In the genomic region with DNA sequence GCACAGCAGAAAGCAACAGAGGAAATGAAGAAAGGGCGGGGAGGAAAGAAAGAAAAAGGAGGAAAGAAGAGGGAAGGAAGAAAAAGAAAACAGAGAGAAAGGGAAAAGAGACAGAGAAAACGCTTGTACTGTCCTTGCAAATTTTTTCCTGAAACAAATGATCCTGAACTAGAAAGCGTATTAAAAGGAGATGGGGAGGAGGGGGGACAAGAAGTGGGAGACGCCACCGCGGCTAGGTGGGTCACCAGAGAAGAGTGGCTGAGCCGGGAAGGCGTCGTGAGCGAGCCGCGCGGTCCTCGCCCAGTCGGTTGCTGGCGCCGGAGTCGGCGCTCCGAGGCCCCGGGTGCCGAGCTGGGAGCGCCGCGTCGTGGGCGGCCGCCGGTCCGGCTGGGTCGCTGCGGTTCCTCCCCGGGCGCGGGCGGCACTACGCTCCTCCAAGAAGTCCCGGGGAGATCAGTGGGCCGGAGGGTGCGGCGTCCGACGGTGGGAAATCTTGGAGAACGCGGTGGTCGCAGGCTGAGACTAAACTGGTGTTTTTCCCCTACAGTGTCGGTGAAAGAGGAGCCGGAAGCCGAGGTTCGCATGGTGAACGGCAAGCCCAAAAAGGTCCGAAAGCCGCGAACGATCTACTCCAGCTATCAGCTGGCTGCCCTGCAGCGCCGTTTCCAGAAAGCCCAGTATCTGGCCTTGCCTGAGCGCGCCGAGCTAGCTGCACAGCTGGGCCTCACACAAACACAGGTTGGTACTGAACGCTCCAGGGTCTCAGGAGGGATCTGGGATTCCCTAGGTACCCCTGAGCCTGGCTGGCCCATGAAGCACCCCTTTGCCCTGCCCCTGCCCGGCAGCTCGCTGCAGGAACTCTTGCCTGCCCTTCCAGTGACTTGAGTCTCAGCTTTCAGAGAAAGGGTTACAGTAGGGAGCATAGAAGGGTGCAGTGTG, we compare ENCODE assay signal across 9 mouse cellular contexts. TPM values are rescaled to one million over a fixed set of nuclear protein-coding genes. Genes with fewer than 3 reads are reported as not detected.
DNase-seq lines count a peak whose midpoint lies in the region; ATAC-seq lines count a peak whose summit lies in the region.
"Had no signal": no experiment of that assay in that cellular context is flagged by ENCODE, and none has a peak within 500 bp of the region (broad histone marks: within the 10 kb centered on the region; RNA-seq: fewer than 3 reads in every experiment).

No protein-coding gene starts in this region.

- H3K36me3 ChIP-seq in kidney, embryonic 16.5 days (ENCODE audit: insufficient read depth, low read length) = no peaks in the 10 kb centered on the region
- H3K36me3 ChIP-seq in forebrain, embryonic 10.5 days (replicated peaks) = no peaks in the 10 kb centered on the region
- H3K36me3 ChIP-seq in intestine, embryonic 15.5 days = no peaks in the 10 kb centered on the region
- no peaks in the 10 kb centered on the region for H3K36me3 ChIP-seq in neural tube, embryonic 11.5 days (ENCODE audit: control insufficient read depth, insufficient read depth, low read length)

- no peaks in the 10 kb centered on the region for H3K9me3 ChIP-seq in kidney, embryonic 16.5 days (ENCODE audit: low read length)
- H3K9me3 ChIP-seq in forebrain, embryonic 10.5 days = no peaks in the 10 kb centered on the region
- H3K9me3 ChIP-seq in intestine, embryonic 15.5 days = no peaks in the 10 kb centered on the region
- no peaks in the 10 kb centered on the region for H3K9me3 ChIP-seq in neural tube, embryonic 11.5 days (ENCODE audit: control insufficient read depth, low read length)
- H3K9me3 ChIP-seq: megakaryocyte, embryonic 14.5 days had no signal

- no peak for DNase-seq in kidney, adult 8-10 months
- DNase-seq in forebrain, embryonic 10.5 days (ENCODE audit: extremely low spot score, low spot score) = no peak
- DNase-seq in neural tube, embryonic 11.5 days (ENCODE audit: low spot score) = peak; percentile 49
- no peak for DNase-seq in left cerebral cortex, postnatal 4 days
- DNase-seq in frontal cortex, postnatal 36 days (ENCODE audit: low spot score in 2 of 2) = no peak

- intact Hi-C loops in left cerebral cortex, postnatal 4 days (cut with DNase I) = no loop called here

- H3K27me3 ChIP-seq in kidney, embryonic 16.5 days (ENCODE audit: insufficient read depth, low read length) = peaks cover 65% of the 10 kb centered on the region
- H3K27me3 ChIP-seq in forebrain, embryonic 10.5 days (ENCODE audit: poor library complexity, severe bottlenecking) = peaks cover 94% of the 10 kb centered on the region
- H3K27me3 ChIP-seq in intestine, embryonic 15.5 days (replicated peaks) = peaks cover 76% of the 10 kb centered on the region
- H3K27me3 ChIP-seq in neural tube, embryonic 11.5 days (ENCODE audit: control insufficient read depth, insufficient read depth, low read length) = peaks cover 78% of the 10 kb centered on the region

- H3K4me1 ChIP-seq in kidney, embryonic 16.5 days (ENCODE audit: insufficient read depth, low read length) = peaks cover 39% of the 10 kb centered on the region
- H3K4me1 ChIP-seq in forebrain, embryonic 10.5 days = peaks cover 60% of the 10 kb centered on the region
- H3K4me1 ChIP-seq in intestine, embryonic 15.5 days (replicated peaks) = peaks cover 26% of the 10 kb centered on the region
- H3K4me1 ChIP-seq in neural tube, embryonic 11.5 days (ENCODE audit: control insufficient read depth, insufficient read depth, low read length) = peaks cover 4% of the 10 kb centered on the region; the same call in 1 of the 2 replicates

- ATAC-seq in kidney, embryonic 16.5 days (ENCODE audit: low FRiP score, low TSS enrichment) = no peak
- no peak for ATAC-seq in intestine, embryonic 15.5 days
- ATAC-seq in neural tube, embryonic 11.5 days (ENCODE audit: insufficient read depth, low FRiP score, low TSS enrichment) = no peak
- ATAC-seq in activated CD4-positive, CD25-positive, alpha-beta regulatory T cell, adult 4 months = no peak

- 2% methylated on average over 50 of the region's 63 CpGs for WGBS in kidney, embryonic 16.5 days
- WGBS in forebrain, embryonic 10.5 days = under 1% methylated on average over 63 of the region's 63 CpGs
- 2% methylated on average over 63 of the region's 63 CpGs for WGBS in intestine, embryonic 15.5 days
- WGBS in neural tube, embryonic 11.5 days = 1% methylated on average over 46 of the region's 63 CpGs

- peak overlapping the region; percentile 76 for H3K4me2 ChIP-seq in kidney, embryonic 16.5 days (replicated peaks; ENCODE audit: low read depth, low read length)
- peak overlapping the region; percentile 85 for H3K4me2 ChIP-seq in intestine, embryonic 15.5 days (replicated peaks)
- peak overlapping the region; percentile 29 for H3K4me2 ChIP-seq in neural tube, embryonic 11.5 days (ENCODE audit: low read depth)

- peak overlapping the region; percentile 48 for H3K4me3 ChIP-seq in kidney, embryonic 16.5 days (ENCODE audit: low read length)
- peak overlapping the region; percentile 56 for H3K4me3 ChIP-seq in forebrain, embryonic 10.5 days
- peak overlapping the region; percentile 39 for H3K4me3 ChIP-seq in intestine, embryonic 15.5 days (replicated peaks)
- peak overlapping the region; percentile 16 for H3K4me3 ChIP-seq in neural tube, embryonic 11.5 days (ENCODE audit: low read depth, low read length)
- H3K4me3 ChIP-seq: megakaryocyte, embryonic 14.5 days had no signal

- H3K9ac ChIP-seq in kidney, embryonic 16.5 days (replicated peaks; ENCODE audit: low read length) = peak overlapping the region; percentile 33
- H3K9ac ChIP-seq in intestine, embryonic 15.5 days = no peak overlapping the region; the same call in 1 of the 2 replicates
- no peak overlapping the region for H3K9ac ChIP-seq in neural tube, embryonic 11.5 days (ENCODE audit: low read length)

- H3K27ac ChIP-seq in kidney, embryonic 16.5 days (ENCODE audit: low read length) = no peak overlapping the region
- no peak overlapping the region; the same call in 1 of the 2 replicates for H3K27ac ChIP-seq in forebrain, embryonic 10.5 days
- H3K27ac ChIP-seq in intestine, embryonic 15.5 days = no peak overlapping the region
- H3K27ac ChIP-seq in neural tube, embryonic 11.5 days (ENCODE audit: low read depth, low read length) = no peak overlapping the region

RNA-seq across cellular contexts. Expression of a gene that starts 1.5 kb away (rescaled TPM):
- polyA plus RNA-seq in kidney, embryonic 16.5 days (2015; fragmentation: Nextera tagmentation; extraction: Ambion mirVana) = 1.1 TPM in 2 replicates
- 3.5 and 3.6 TPM in 2 replicates for polyA plus RNA-seq in forebrain, embryonic 10.5 days (2016; fragmentation: Nextera tagmentation; extraction: Ambion mirVana)
- polyA plus RNA-seq in intestine, embryonic 15.5 days (2015; fragmentation: Nextera tagmentation; extraction: Ambion mirVana) = 0.60 and 0.88 TPM in 2 replicates
- 1.8 and 2.2 TPM in 2 replicates for polyA plus RNA-seq in neural tube, embryonic 11.5 days (2014; fragmentation: Nextera tagmentation; extraction: Ambion mirVana)
- not detected for total RNA-seq in left cerebral cortex, postnatal 4 days (2021)
- not detected for polyA plus RNA-seq in activated CD4-positive, CD25-positive, alpha-beta regulatory T cell, adult 4 months (2017; shearing (Covaris generic))

RNA-seq across cellular contexts. Expression of a gene that starts 24.6 kb away (rescaled TPM):
- 0.08 TPM in 1 of 2 replicates, not detected in the other for polyA plus RNA-seq in kidney, embryonic 16.5 days (2015; fragmentation: Nextera tagmentation; extraction: Ambion mirVana)
- polyA plus RNA-seq in forebrain, embryonic 10.5 days (2016; fragmentation: Nextera tagmentation; extraction: Ambion mirVana) = 0.21 and 0.26 TPM in 2 replicates
- polyA plus RNA-seq in intestine, embryonic 15.5 days (2015; fragmentation: Nextera tagmentation; extraction: Ambion mirVana) = 0.10 and 0.16 TPM in 2 replicates
- polyA plus RNA-seq in neural tube, embryonic 11.5 days (2014; fragmentation: Nextera tagmentation; extraction: Ambion mirVana) = 0.11 TPM in 1 of 2 replicates, not detected in the other
- under 1 TPM; 0.18 to 0.24 TPM for total RNA-seq in left cerebral cortex, postnatal 4 days (2021)
- not detected for polyA plus RNA-seq in activated CD4-positive, CD25-positive, alpha-beta regulatory T cell, adult 4 months (2017; shearing (Covaris generic))

RNA-seq across cellular contexts. Expression of a gene that starts 44.8 kb away (rescaled TPM):
- 25.5 and 25.8 TPM in 2 replicates for polyA plus RNA-seq in kidney, embryonic 16.5 days (2015; fragmentation: Nextera tagmentation; extraction: Ambion mirVana)
- 5.5 and 6.5 TPM in 2 replicates for polyA plus RNA-seq in forebrain, embryonic 10.5 days (2016; fragmentation: Nextera tagmentation; extraction: Ambion mirVana)
- 32.8 and 35.6 TPM in 2 replicates for polyA plus RNA-seq in intestine, embryonic 15.5 days (2015; fragmentation: Nextera tagmentation; extraction: Ambion mirVana)
- polyA plus RNA-seq in neural tube, embryonic 11.5 days (2014; fragmentation: Nextera tagmentation; extraction: Ambion mirVana) = 4.9 and 5.2 TPM in 2 replicates
- 10 to 100 TPM; 20.3 to 20.5 TPM for total RNA-seq in left cerebral cortex, postnatal 4 days (2021)
- polyA plus RNA-seq in activated CD4-positive, CD25-positive, alpha-beta regulatory T cell, adult 4 months (2017; shearing (Covaris generic)) = under 1 TPM; 0.56 to 0.64 TPM

Comparison
In these comparisons a context has a peak if more than half of its experiments do, and no peak if none do; other contexts are left out.
1. H3K4me2 ChIP-seq: peak in every context shown above with its lines; median percentile 85 in intestine, embryonic 15.5 days; 76 in kidney, embryonic 16.5 days; 29 in neural tube, embryonic 11.5 days.